Mouse (Mus musculus): Measurements from ENCODE around the gene Rhbdd3.

- TF ChIP-seq CTCF (IDR thresholded peaks at IDR 0.05; ENCODE audit: low read depth) = no peak
- no peak for TF ChIP-seq EP300 (IDR thresholded peaks at IDR 0.05; ENCODE audit: low read depth)
Measured at GRCm38 (mm10) chr11:5141252-5141651, 42.5 kb downstream of the Rhbdd3 start.

Measured in liver, postnatal 0 days (tissue).